Mouse (Mus musculus) megakaryocyte-erythroid progenitor cell, adult 5-6 weeks (primary cell): ENCODE results near the gene Tmem255b. TPM values are rescaled to one million over a fixed set of nuclear protein-coding genes. Genes with fewer than 3 reads are reported as not detected.

Source experiments
- ATAC-seq: replicated peaks from 2 replicates; pipeline ENCODE4 v1.8.0; 2016; ENCODE audit warnings: mild to moderate bottlenecking, inconsistent platforms; ENCODE audit not compliant: severe bottlenecking, poor library complexity, low FRiP score, low TSS enrichment
- total RNA-seq, 2 experiments: library from RNA; stranded (forward) in 1 of 2; stranded (reverse) in 1 of 2; fragments of 200-1000, 215-1000 nt in 1 of 2; fragments of >200 nt in 1 of 2; fragmentation: Nextera tagmentation in 1 of 2; gene quantifications; 2 replicates each; pipeline ENCODE4 v1.2.3; 2014 to 2017

The Tmem255b gene
- total RNA-seq, 2 experiments from 2014 or later: not detected

- peak; percentile 57 for ATAC-seq
These were observed 2.5 kb downstream of the Tmem255b start for GRCm38 (mm10) chr8:13437531-13437930.

- ATAC-seq: no peak
These were observed 7.2 kb downstream of the Tmem255b start for GRCm38 (mm10) chr8:13442152-13442551.

GRCm38 (mm10) chr8:13446456-13446855, 11.5 kb downstream of the Tmem255b start:
- ATAC-seq: no peak

GRCm38 (mm10) chr8:13448145-13448544, 13.2 kb downstream of the Tmem255b start:
- ATAC-seq: peak; percentile 81

- no peak for ATAC-seq
These were observed 16.8 kb downstream of the Tmem255b start for GRCm38 (mm10) chr8:13451747-13452277.

- no peak for ATAC-seq
These were observed 19.5 kb downstream of the Tmem255b start for GRCm38 (mm10) chr8:13454341-13455113.

GRCm38 (mm10) chr8:13455295-13455694, 20.3 kb downstream of the Tmem255b start:
- ATAC-seq: peak; percentile 46; the same call in 1 of the 2 replicates

- no peak for ATAC-seq
These were observed 24.4 kb downstream of the Tmem255b start for GRCm38 (mm10) chr8:13459431-13459830.

- ATAC-seq: no peak
These were observed 26.2 kb downstream of the Tmem255b start for GRCm38 (mm10) chr8:13461085-13461765.

GRCm38 (mm10) chr8:13461843-13462242, 26.9 kb downstream of the Tmem255b start:
- peak; percentile 71 for ATAC-seq

- no peak for ATAC-seq
These were observed 27.4 kb downstream of the Tmem255b start for GRCm38 (mm10) chr8:13462392-13462791.

GRCm38 (mm10) chr8:13465324-13465723, 30.3 kb downstream of the Tmem255b start:
- no peak for ATAC-seq

- ATAC-seq: no peak
These were observed 32.0 kb downstream of the Tmem255b start for GRCm38 (mm10) chr8:13466989-13467388.

- ATAC-seq: no peak
These were observed 33.7 kb downstream of the Tmem255b start for GRCm38 (mm10) chr8:13468737-13469136.

GRCm38 (mm10) chr8:13471484-13471883, 36.5 kb downstream of the Tmem255b start:
- ATAC-seq: no peak

GRCm38 (mm10) chr8:13472284-13472683, 37.3 kb downstream of the Tmem255b start:
- ATAC-seq: peak; percentile 83

- no peak for ATAC-seq
These were observed 40.9 kb downstream of the Tmem255b start for GRCm38 (mm10) chr8:13475892-13476291.

- ATAC-seq: no peak
These were observed 46.1 kb downstream of the Tmem255b start for GRCm38 (mm10) chr8:13481089-13481554.

- no peak for ATAC-seq
These were observed 46.6 kb downstream of the Tmem255b start for GRCm38 (mm10) chr8:13481596-13481995.

- 0 out of 2 replicates have a peak, but pooled peaks have one; percentile 12 for ATAC-seq
These were observed 47.3 kb downstream of the Tmem255b start for GRCm38 (mm10) chr8:13482101-13482801.
